Mouse (Mus musculus) lung, postnatal 14 days (tissue): Measurements from ENCODE around the gene Cep95.
A peak's percentile ranks its signal among the peaks of the same experiment; 100 is the strongest.
"Not testable (repeated sequence)": the region's sequence is repeated elsewhere in the genome, so short reads cannot be mapped to it uniquely, and the experiment has no call there.

Source experiments
- DNase-seq: peaks from one replicate; pipeline ENCODE4 v3.0.0; 2021

The Cep95 gene

GRCm38 (mm10) chr11:106777395-106777794 lies 11.7 kb upstream of the Cep95 start:
- DNase-seq = no peak

- DNase-seq = no peak
Observed at GRCm38 (mm10) chr11:106778132-106778531, 10.9 kb upstream of the Cep95 start.

GRCm38 (mm10) chr11:106778589-106779387 lies 10.3 kb upstream of the Cep95 start:
- no peak for DNase-seq

GRCm38 (mm10) chr11:106779388-106780088 lies 9.5 kb upstream of the Cep95 start, which contains the start of gene Polg2:
TSS of gene Polg2 (minus strand) at chr11:106779537.
- DNase-seq = peak; percentile 90

GRCm38 (mm10) chr11:106780089-106780425 lies 9.0 kb upstream of the Cep95 start:
- no peak for DNase-seq

- DNase-seq = no peak
Observed at GRCm38 (mm10) chr11:106780590-106781220, 8.3 kb upstream of the Cep95 start.

- DNase-seq = not testable (repeated sequence)
Observed at GRCm38 (mm10) chr11:106782271-106782670, 6.8 kb upstream of the Cep95 start.

- no peak for DNase-seq
Observed at GRCm38 (mm10) chr11:106782841-106783764, 5.9 kb upstream of the Cep95 start.

- no peak for DNase-seq
Observed at GRCm38 (mm10) chr11:106784476-106784875, 4.6 kb upstream of the Cep95 start.

GRCm38 (mm10) chr11:106785043-106785442 lies 4.0 kb upstream of the Cep95 start:
- no peak for DNase-seq

- DNase-seq = peak; percentile 95
Observed at GRCm38 (mm10) chr11:106787131-106788025, 1.7 kb upstream of the Cep95 start.

- DNase-seq = peak; percentile 100
Observed at GRCm38 (mm10) chr11:106788026-106788774, 852 bp upstream of the Cep95 start.

GRCm38 (mm10) chr11:106789649-106790048 lies 597 bp downstream of the Cep95 start:
- DNase-seq = no peak

GRCm38 (mm10) chr11:106793846-106794245 lies 4.8 kb downstream of the Cep95 start:
- DNase-seq = no peak

GRCm38 (mm10) chr11:106795679-106796078 lies 6.6 kb downstream of the Cep95 start:
- no peak for DNase-seq

- no peak for DNase-seq
Observed at GRCm38 (mm10) chr11:106802069-106802627, 13.1 kb downstream of the Cep95 start.

- DNase-seq = not testable (repeated sequence)
Observed at GRCm38 (mm10) chr11:106807442-106807841, 18.4 kb downstream of the Cep95 start.

- no peak for DNase-seq
Observed at GRCm38 (mm10) chr11:106812410-106813136, 23.5 kb downstream of the Cep95 start.

- no peak for DNase-seq
Observed at GRCm38 (mm10) chr11:106814601-106815320, 25.7 kb downstream of the Cep95 start.
